Mouse (Mus musculus): ENCODE data around the gene Pip4k2b. TPM values are rescaled to one million over a fixed set of nuclear protein-coding genes. Genes with fewer than 3 reads are reported as not detected.
"Not testable (repeated sequence)": the region's sequence is repeated elsewhere in the genome, so short reads cannot be mapped to it uniquely, and the experiment has no call there.

The Pip4k2b gene
- 1.8 and 2.0 TPM in 2 replicates for polyA plus RNA-seq (2016; fragmentation: Nextera tagmentation; extraction: Ambion mirVana)

GRCm38 (mm10) chr11:97744063-97744717 is at the start of gene Pip4k2b:
TSS of gene Pip4k2b (minus strand) at chr11:97744704.
- Histone ChIP-seq H3K36me3 (peaks cover 34% of the 10 kb centered on the region), H3K27ac (peak within 1 kb of the TSS; percentile 99), H3K4me1 (replicated peaks) (peaks cover 40% of the 10 kb centered on the region), H3K9me3 (no peaks in the 10 kb centered on the region), H3K4me3 (peak within 1 kb of the TSS; percentile 89), H3K27me3 (ENCODE audit: insufficient read depth, poor library complexity, severe bottlenecking) (no peaks in the 10 kb centered on the region)
- under 1% methylated on average over 63 of the region's 63 CpGs for WGBS
- no peak for DNase-seq (ENCODE audit: low spot score)

- H3K4me1 ChIP-seq (replicated peaks) = peaks cover 6% of the 10 kb centered on the region
- H3K9me3 ChIP-seq = no peaks in the 10 kb centered on the region
- no peaks in the 10 kb centered on the region for H3K36me3 ChIP-seq
- H3K27ac ChIP-seq = no peak overlapping the region
- 16% methylated on average over 2 of the region's 2 CpGs for WGBS
- H3K4me3 ChIP-seq = no peak overlapping the region
- H3K27me3 ChIP-seq (ENCODE audit: insufficient read depth, poor library complexity, severe bottlenecking) = no peaks in the 10 kb centered on the region
- no peak for DNase-seq (ENCODE audit: low spot score)
These were observed 48.7 kb upstream of the Pip4k2b start for GRCm38 (mm10) chr11:97793165-97793564.

GRCm38 (mm10) chr11:97790778-97791438 is 46.4 kb upstream of the Pip4k2b start:
- DNase-seq (ENCODE audit: low spot score); H3K27me3 ChIP-seq (ENCODE audit: insufficient read depth, poor library complexity, severe bottlenecking); H3K4me1 ChIP-seq (replicated peaks); H3K9me3 ChIP-seq; H3K36me3 ChIP-seq; H3K4me3 ChIP-seq; H3K27ac ChIP-seq: not testable (repeated sequence)
- WGBS = 80% methylated on average over 2 of the region's 2 CpGs

- Histone ChIP-seq H3K9me3 (no peaks in the 10 kb centered on the region), H3K27me3 (ENCODE audit: insufficient read depth, poor library complexity, severe bottlenecking) (no peaks in the 10 kb centered on the region), H3K36me3 (no peaks in the 10 kb centered on the region), H3K27ac (no peak overlapping the region), H3K4me1 (replicated peaks) (no peaks in the 10 kb centered on the region), H3K4me3 (no peak overlapping the region)
- DNase-seq (ENCODE audit: low spot score) = no peak
- 88% methylated on average over 5 of the region's 5 CpGs for WGBS
These were observed 45.2 kb upstream of the Pip4k2b start for GRCm38 (mm10) chr11:97789727-97790126.

- Histone ChIP-seq H3K27me3 (ENCODE audit: insufficient read depth, poor library complexity, severe bottlenecking) (no peaks in the 10 kb centered on the region), H3K4me1 (replicated peaks) (peaks cover 4% of the 10 kb centered on the region), H3K4me3 (no peak overlapping the region), H3K36me3 (no peaks in the 10 kb centered on the region), H3K9me3 (no peaks in the 10 kb centered on the region), H3K27ac (no peak overlapping the region)
- WGBS = 89% methylated on average over 3 of the region's 3 CpGs
- no peak for DNase-seq (ENCODE audit: low spot score)
These were observed 43.5 kb upstream of the Pip4k2b start for GRCm38 (mm10) chr11:97787961-97788360.

- Histone ChIP-seq H3K4me1 (replicated peaks) (peaks cover 24% of the 10 kb centered on the region), H3K27ac (peak overlapping the region; percentile 99), H3K27me3 (ENCODE audit: insufficient read depth, poor library complexity, severe bottlenecking) (no peaks in the 10 kb centered on the region), H3K4me3 (peak overlapping the region; percentile 99), H3K9me3 (no peaks in the 10 kb centered on the region), H3K36me3 (peaks cover 40% of the 10 kb centered on the region)
- WGBS = under 1% methylated on average over 10 of the region's 10 CpGs
- DNase-seq (ENCODE audit: low spot score) = no peak
These were observed 38.0 kb upstream of the Pip4k2b start for GRCm38 (mm10) chr11:97782564-97782895.

- H3K9me3 ChIP-seq = no peaks in the 10 kb centered on the region
- peak within 1 kb of the TSS; percentile 99 for H3K27ac ChIP-seq
- H3K36me3 ChIP-seq = peaks cover 46% of the 10 kb centered on the region
- no peaks in the 10 kb centered on the region for H3K27me3 ChIP-seq (ENCODE audit: insufficient read depth, poor library complexity, severe bottlenecking)
- DNase-seq (ENCODE audit: low spot score) = peak; percentile 98
- peaks cover 24% of the 10 kb centered on the region for H3K4me1 ChIP-seq (replicated peaks)
- WGBS = under 1% methylated on average over 67 of the region's 67 CpGs
- peak within 1 kb of the TSS; percentile 99 for H3K4me3 ChIP-seq
These were observed 37.5 kb upstream of the Pip4k2b start, which contains the start of gene Rpl23 for GRCm38 (mm10) chr11:97781832-97782563. TSS of gene Rpl23 (minus strand) at chr11:97782437.

- peak overlapping the region; percentile 99 for H3K4me3 ChIP-seq
- 2% methylated on average over 11 of the region's 11 CpGs for WGBS
- no peaks in the 10 kb centered on the region for H3K9me3 ChIP-seq
- H3K27ac ChIP-seq = peak overlapping the region; percentile 99
- no peak for DNase-seq (ENCODE audit: low spot score)
- no peaks in the 10 kb centered on the region for H3K27me3 ChIP-seq (ENCODE audit: insufficient read depth, poor library complexity, severe bottlenecking)
- H3K4me1 ChIP-seq (replicated peaks) = peaks cover 24% of the 10 kb centered on the region
- peaks cover 51% of the 10 kb centered on the region for H3K36me3 ChIP-seq
These were observed 37.0 kb upstream of the Pip4k2b start for GRCm38 (mm10) chr11:97781478-97781831.

- Histone ChIP-seq H3K27ac (no peak overlapping the region), H3K4me3 (peak overlapping the region; percentile 99), H3K36me3 (peaks cover 64% of the 10 kb centered on the region)
These were observed 35.6 kb upstream of the Pip4k2b start for GRCm38 (mm10) chr11:97779968-97780701.

GRCm38 (mm10) chr11:97778918-97779317 is 34.4 kb upstream of the Pip4k2b start:
- no peaks in the 10 kb centered on the region for H3K9me3 ChIP-seq
- H3K27me3 ChIP-seq (ENCODE audit: insufficient read depth, poor library complexity, severe bottlenecking) = no peaks in the 10 kb centered on the region
- no peak for DNase-seq (ENCODE audit: low spot score)
- WGBS = 92% methylated on average over 1 of the region's 1 CpGs
- H3K4me3 ChIP-seq = no peak overlapping the region
- peaks cover 37% of the 10 kb centered on the region for H3K4me1 ChIP-seq (replicated peaks)
- H3K27ac ChIP-seq = no peak overlapping the region
- H3K36me3 ChIP-seq = peaks cover 66% of the 10 kb centered on the region

More at GRCm38 (mm10) chr11:97779968-97780701, 35.6 kb upstream of the Pip4k2b start:
- H3K9me3 ChIP-seq = no peaks in the 10 kb centered on the region
- H3K4me1 ChIP-seq (replicated peaks) = peaks cover 37% of the 10 kb centered on the region
- DNase-seq (ENCODE audit: low spot score) = no peak
- no peaks in the 10 kb centered on the region for H3K27me3 ChIP-seq (ENCODE audit: insufficient read depth, poor library complexity, severe bottlenecking)
- WGBS = 79% methylated on average over 2 of the region's 2 CpGs

GRCm38 (mm10) chr11:97777129-97777529 is 32.6 kb upstream of the Pip4k2b start:
- Histone ChIP-seq H3K27ac (no peak overlapping the region), H3K9me3 (no peaks in the 10 kb centered on the region), H3K4me1 (replicated peaks) (peaks cover 29% of the 10 kb centered on the region), H3K27me3 (ENCODE audit: insufficient read depth, poor library complexity, severe bottlenecking) (no peaks in the 10 kb centered on the region), H3K4me3 (no peak overlapping the region), H3K36me3 (peaks cover 66% of the 10 kb centered on the region)
- DNase-seq (ENCODE audit: low spot score) = peak; percentile 30
- 51% methylated on average over 2 of the region's 2 CpGs for WGBS

- 57% methylated on average over 5 of the region's 5 CpGs for WGBS
- H3K27me3 ChIP-seq (ENCODE audit: insufficient read depth, poor library complexity, severe bottlenecking) = no peaks in the 10 kb centered on the region
- H3K36me3 ChIP-seq = peaks cover 66% of the 10 kb centered on the region
- H3K27ac ChIP-seq = no peak overlapping the region
- H3K4me1 ChIP-seq (replicated peaks) = peaks cover 29% of the 10 kb centered on the region
- H3K4me3 ChIP-seq = no peak overlapping the region
- peak; percentile 14 for DNase-seq (ENCODE audit: low spot score)
- H3K9me3 ChIP-seq = no peaks in the 10 kb centered on the region
These were observed 32.1 kb upstream of the Pip4k2b start for GRCm38 (mm10) chr11:97776497-97777128.

All from hindbrain, embryonic 10.5 days (tissue).